14 mouse cellular contexts compared by ENCODE assay signal in the genomic region with DNA sequence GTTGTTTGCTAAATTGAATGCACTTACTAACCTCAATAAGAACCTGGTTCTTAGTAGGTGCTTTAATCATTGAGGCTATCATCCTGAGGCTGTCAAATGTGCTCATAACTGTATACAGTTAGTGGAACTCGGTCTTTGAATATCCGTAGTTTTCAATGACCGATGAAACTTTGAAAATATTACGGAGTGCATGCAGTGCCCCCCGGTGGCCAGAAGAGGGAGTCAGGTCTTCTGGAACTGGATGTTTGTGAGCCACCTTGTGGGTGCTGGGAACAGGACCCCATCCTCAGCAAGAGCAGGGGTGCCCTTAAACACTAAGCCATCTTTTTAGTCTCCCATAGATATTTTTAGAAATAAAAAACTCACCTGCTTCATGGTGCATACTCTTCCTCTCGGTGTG. TPM values are rescaled to one million over a fixed set of nuclear protein-coding genes. Genes with fewer than 3 reads are reported as not detected.
DNase-seq lines count a peak whose midpoint lies in the region; ATAC-seq and TF ChIP-seq lines count a peak whose summit lies in the region.
"Had no signal": no experiment of that assay in that cellular context is flagged by ENCODE, and none has a peak within 500 bp of the region (broad histone marks: within the 10 kb centered on the region; RNA-seq: fewer than 3 reads in every experiment).

No protein-coding gene starts in this region.

- no peak overlapping the region for H3K9ac ChIP-seq in hindbrain, postnatal 0 days (replicated peaks; ENCODE audit: low read length)
- H3K9ac ChIP-seq in hindbrain, embryonic 13.5 days = no peak overlapping the region
- H3K9ac ChIP-seq in liver, postnatal 0 days (replicated peaks) = no peak overlapping the region
- H3K9ac ChIP-seq in liver, embryonic 12.5 days = no peak overlapping the region
- no peak overlapping the region for H3K9ac ChIP-seq in ES-Bruce4 (ENCODE audit: low read depth, poor library complexity, severe bottlenecking)
- no peak overlapping the region for H3K9ac ChIP-seq in embryonic facial prominence, embryonic 12.5 days
- H3K9ac ChIP-seq: hindbrain, embryonic 12.5 days had no signal

- H3K9me3 ChIP-seq in hindbrain, postnatal 0 days (ENCODE audit: low read length) = no peaks in the 10 kb centered on the region
- peaks cover 5% of the 10 kb centered on the region for H3K9me3 ChIP-seq in hindbrain, embryonic 13.5 days
- H3K9me3 ChIP-seq in liver, postnatal 0 days (ENCODE audit: low read length) = no peaks in the 10 kb centered on the region
- 0 out of 2 replicates have a peak, but pooled peaks cover 3% of the 10 kb centered on the region for H3K9me3 ChIP-seq in liver, embryonic 12.5 days (replicated peaks)
- no peaks in the 10 kb centered on the region for H3K9me3 ChIP-seq in ES-Bruce4 (replicated peaks; ENCODE audit: control insufficient read depth, insufficient read depth, low read length, poor library complexity, severe bottlenecking)
- H3K9me3 ChIP-seq in embryonic facial prominence, embryonic 12.5 days = no peaks in the 10 kb centered on the region

- 78% methylated on average over 6 of the region's 6 CpGs for WGBS in hindbrain, postnatal 0 days
- WGBS in hindbrain, embryonic 13.5 days = 83% methylated on average over 6 of the region's 6 CpGs
- WGBS in liver, postnatal 0 days (ENCODE audit: insufficient replicate concordance) = 77% methylated on average over 6 of the region's 6 CpGs
- 68% methylated on average over 6 of the region's 6 CpGs for WGBS in liver, embryonic 12.5 days (ENCODE audit: insufficient replicate concordance)
- WGBS in embryonic facial prominence, embryonic 12.5 days = 85% methylated on average over 6 of the region's 6 CpGs

- no peaks in the 10 kb centered on the region for H3K4me1 ChIP-seq in hindbrain, postnatal 0 days (ENCODE audit: insufficient read depth, low read length)
- H3K4me1 ChIP-seq in hindbrain, embryonic 13.5 days (replicated peaks) = no peaks in the 10 kb centered on the region
- H3K4me1 ChIP-seq in liver, postnatal 0 days (ENCODE audit: insufficient read depth) = no peaks in the 10 kb centered on the region
- H3K4me1 ChIP-seq in liver, embryonic 12.5 days = no peaks in the 10 kb centered on the region
- no peaks in the 10 kb centered on the region for H3K4me1 ChIP-seq in ES-Bruce4 (ENCODE audit: control insufficient read depth, insufficient read depth, low read length)
- H3K4me1 ChIP-seq in embryonic facial prominence, embryonic 12.5 days = peaks cover 33% of the 10 kb centered on the region

- no peak overlapping the region for H3K4me3 ChIP-seq in hindbrain, postnatal 0 days (ENCODE audit: low read length)
- H3K4me3 ChIP-seq in hindbrain, embryonic 13.5 days = no peak overlapping the region
- H3K4me3 ChIP-seq in liver, postnatal 0 days (ENCODE audit: low read depth, low read length) = no peak overlapping the region
- no peak overlapping the region for H3K4me3 ChIP-seq in liver, embryonic 12.5 days
- no peak overlapping the region for H3K4me3 ChIP-seq in ES-Bruce4 (ENCODE audit: low read depth, low read length)
- H3K4me3 ChIP-seq in embryonic facial prominence, embryonic 12.5 days = peak overlapping the region; percentile 59

- no peak overlapping the region for H3K4me2 ChIP-seq in hindbrain, postnatal 0 days (ENCODE audit: low read depth, low read length)
- no peak overlapping the region for H3K4me2 ChIP-seq in hindbrain, embryonic 13.5 days
- H3K4me2 ChIP-seq in liver, postnatal 0 days (ENCODE audit: low read depth, low read length) = no peak overlapping the region
- no peak overlapping the region for H3K4me2 ChIP-seq in liver, embryonic 12.5 days
- peak overlapping the region; percentile 59; the same call in 1 of the 2 replicates for H3K4me2 ChIP-seq in embryonic facial prominence, embryonic 12.5 days (replicated peaks)

- peaks cover 47% of the 10 kb centered on the region for H3K27me3 ChIP-seq in hindbrain, postnatal 0 days (ENCODE audit: insufficient read depth, low read length)
- peaks cover 94% of the 10 kb centered on the region for H3K27me3 ChIP-seq in hindbrain, embryonic 13.5 days
- peaks cover 58% of the 10 kb centered on the region for H3K27me3 ChIP-seq in liver, postnatal 0 days (ENCODE audit: insufficient read depth, low read length)
- peaks cover 84% of the 10 kb centered on the region for H3K27me3 ChIP-seq in liver, embryonic 12.5 days (replicated peaks)
- peaks cover 6% of the 10 kb centered on the region for H3K27me3 ChIP-seq in ES-Bruce4 (ENCODE audit: control insufficient read depth, insufficient read depth, low read length, poor library complexity, severe bottlenecking)
- H3K27me3 ChIP-seq in embryonic facial prominence, embryonic 12.5 days = peaks cover 41% of the 10 kb centered on the region

- peak; percentile 46 for TF ChIP-seq CTCF in hindbrain, postnatal 0 days (IDR thresholded peaks at IDR 0.05; ENCODE audit: low read depth)
- TF ChIP-seq CTCF in liver, postnatal 0 days (IDR thresholded peaks at IDR 0.05; ENCODE audit: low read depth) = peak; percentile 38
- peak; percentile 67 for TF ChIP-seq CTCF in ES-Bruce4 (IDR thresholded peaks at IDR 0.05; ENCODE audit: low read depth, low read length)

- no peak for TF ChIP-seq EP300 in liver, postnatal 0 days (IDR thresholded peaks at IDR 0.05; ENCODE audit: low read depth)
- no peak for TF ChIP-seq EP300 in ES-Bruce4 (IDR thresholded peaks at IDR 0.05; ENCODE audit: insufficient read depth, low read depth, low read length)

- TF ChIP-seq POLR2A in ES-Bruce4 (IDR thresholded peaks at IDR 0.05; ENCODE audit: insufficient read depth, low read length) = no peak

- H3K27ac ChIP-seq in hindbrain, postnatal 0 days = no peak overlapping the region
- no peak overlapping the region for H3K27ac ChIP-seq in hindbrain, embryonic 13.5 days
- H3K27ac ChIP-seq in liver, postnatal 0 days (ENCODE audit: low read depth) = no peak overlapping the region
- H3K27ac ChIP-seq in liver, embryonic 12.5 days = no peak overlapping the region
- no peak overlapping the region for H3K27ac ChIP-seq in ES-Bruce4 (ENCODE audit: insufficient read depth, low read length)
- 0 out of 2 replicates have a peak overlapping the region, but pooled peaks have one; percentile 24 for H3K27ac ChIP-seq in embryonic facial prominence, embryonic 12.5 days
- H3K27ac ChIP-seq: hindbrain, embryonic 12.5 days had no signal

- ATAC-seq in hindbrain, postnatal 0 days = no peak
- ATAC-seq in hindbrain, embryonic 13.5 days (ENCODE audit: low FRiP score) = no peak
- ATAC-seq in liver, postnatal 0 days = no peak
- no peak for ATAC-seq in liver, embryonic 12.5 days
- no peak for ATAC-seq in embryonic facial prominence, embryonic 12.5 days (ENCODE audit: insufficient number of reproducible peaks, insufficient read depth, low FRiP score, low TSS enrichment)
- no peak for ATAC-seq in CD4-positive, CD25-positive, alpha-beta regulatory T cell, adult 4 months

- no peaks in the 10 kb centered on the region for H3K36me3 ChIP-seq in hindbrain, postnatal 0 days (ENCODE audit: insufficient read depth, low read length)
- H3K36me3 ChIP-seq in hindbrain, embryonic 13.5 days = no peaks in the 10 kb centered on the region
- H3K36me3 ChIP-seq in liver, postnatal 0 days (replicated peaks; ENCODE audit: insufficient read depth, low read length) = no peaks in the 10 kb centered on the region
- no peaks in the 10 kb centered on the region for H3K36me3 ChIP-seq in liver, embryonic 12.5 days
- no peaks in the 10 kb centered on the region for H3K36me3 ChIP-seq in ES-Bruce4 (ENCODE audit: control insufficient read depth, insufficient read depth, low read length, poor library complexity, severe bottlenecking)
- no peaks in the 10 kb centered on the region for H3K36me3 ChIP-seq in embryonic facial prominence, embryonic 12.5 days
- H3K36me3 ChIP-seq: hindbrain, embryonic 12.5 days had no signal

- no peak for DNase-seq in hindbrain, postnatal 0 days (ENCODE audit: low spot score)
- no peak for DNase-seq in liver, postnatal 0 days
- no peak for DNase-seq in adipocyte (ENCODE audit: low spot score)
- DNase-seq: cerebellum, adult 9-10 months; kidney, adult 18-20 months; left cerebral cortex, postnatal 4 days; lung, adult 18-20 months had no signal

RNA-seq across cellular contexts. Expression of a gene that starts 6.4 kb away (rescaled TPM):
- 0.42 and 1.2 TPM in 2 replicates for total RNA-seq in hindbrain, postnatal 0 days (2014; rRNA removed)
- polyA plus RNA-seq in hindbrain, postnatal 0 days (2015; fragmentation: Nextera tagmentation; extraction: Ambion mirVana) = 0.51 and 0.93 TPM in 2 replicates
- 1.0 and 1.1 TPM in 2 replicates for polyA plus RNA-seq in hindbrain, embryonic 13.5 days (2015; fragmentation: Nextera tagmentation; extraction: Ambion mirVana)
- polyA plus RNA-seq in liver, postnatal 0 days (2015; fragmentation: Nextera tagmentation; extraction: Ambion mirVana) = not detected in 2 replicates
- 0.11 and 0.30 TPM in 2 replicates for polyA plus RNA-seq in liver, embryonic 12.5 days (2016; fragmentation: Nextera tagmentation; extraction: Ambion mirVana)
- 0.41 and 0.46 TPM in 2 replicates for polyA plus RNA-seq in ES-Bruce4 (2011; ENCODE audit: insufficient read depth, insufficient read length, low read depth, missing spikeins)
- 33.2 and 38.0 TPM in 2 replicates for polyA plus RNA-seq in embryonic facial prominence, embryonic 12.5 days (2016; fragmentation: Nextera tagmentation; extraction: Ambion mirVana)
- not detected for polyA plus RNA-seq in CD4-positive, CD25-positive, alpha-beta regulatory T cell, adult 4 months (2017; shearing (Covaris generic))
- polyA plus RNA-seq: gonadal fat pad, adult 2 months had no signal

Comparison
In these comparisons a context has a peak if more than half of its experiments do, and no peak if none do; other contexts are left out.
1. RNA of a gene that starts 6.4 kb away (polyA plus RNA-seq): 33.2 to 38.0 TPM in embryonic facial prominence, embryonic 12.5 days; 1.0 to 1.1 TPM in hindbrain, embryonic 13.5 days, 0.51 to 0.93 TPM in hindbrain, postnatal 0 days, 0.41 to 0.46 TPM in ES-Bruce4, 0.11 to 0.30 TPM in liver, embryonic 12.5 days, not detected in liver, postnatal 0 days and not detected in CD4-positive, CD25-positive, alpha-beta regulatory T cell, adult 4 months; every median in the first group is over 10 times any median in the second.
2. Peak in every context shown above with its lines, with median percentiles within 50 percentile points of each other: CTCF ChIP-seq.